15 mouse cellular contexts compared by ENCODE assay signal in the genomic region with DNA sequence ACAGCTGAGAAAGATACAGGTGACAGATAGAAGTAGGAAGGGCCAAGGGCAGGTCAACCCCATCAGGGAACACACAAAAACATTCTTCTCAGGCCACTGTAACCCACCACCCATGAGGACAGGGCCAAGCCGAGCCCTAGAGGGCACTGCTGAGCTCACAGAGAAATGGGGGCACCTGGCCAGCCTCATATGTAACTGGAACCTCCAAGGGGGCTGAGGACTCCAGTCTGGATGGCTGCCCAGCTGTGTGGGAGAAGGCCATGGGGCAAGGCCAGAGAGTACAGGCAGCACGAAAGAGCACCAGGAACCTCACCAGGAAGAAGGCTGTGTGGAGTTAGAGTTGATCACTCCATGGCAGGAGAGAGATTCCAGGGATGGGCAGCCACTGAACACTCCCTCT.
"Had no signal": no experiment of that assay in that cellular context is flagged by ENCODE, and none has a peak within 500 bp of the region (broad histone marks: within the 10 kb centered on the region; RNA-seq: fewer than 3 reads in every experiment).

No protein-coding gene starts in this region.

- H3K9me3 ChIP-seq: kidney, embryonic 15.5 days; limb, embryonic 13.5 days; midbrain, embryonic 12.5 days had no signal

- ATAC-seq: midbrain, embryonic 16.5 days had no signal

- H3K4me1 ChIP-seq: kidney, embryonic 15.5 days; limb, embryonic 13.5 days had no signal

- H3K36me3 ChIP-seq: kidney, embryonic 15.5 days; limb, embryonic 13.5 days; midbrain, embryonic 12.5 days; neural tube, embryonic 13.5 days had no signal

- H3K4me3 ChIP-seq: kidney, embryonic 15.5 days; limb, embryonic 13.5 days; midbrain, embryonic 12.5 days; neural tube, embryonic 13.5 days had no signal

- H3K27ac ChIP-seq: kidney, embryonic 15.5 days; limb, embryonic 13.5 days; liver, embryonic 14.5 days; midbrain, embryonic 12.5 days; neural tube, embryonic 13.5 days; stomach, postnatal 0 days had no signal

- DNase-seq: kidney, adult 2 months; kidney, postnatal 14 days; layer of hippocampus, adult 9-11 months; layer of hippocampus, postnatal 36 days; lung, adult 18-20 months; right cerebral cortex, postnatal 25 days; thymus, adult 2 months; thymus, postnatal 25 days had no signal

- H3K9ac ChIP-seq: kidney, embryonic 15.5 days; limb, embryonic 13.5 days; liver, embryonic 14.5 days; midbrain, embryonic 12.5 days; neural tube, embryonic 13.5 days had no signal

- H3K4me2 ChIP-seq: kidney, embryonic 15.5 days; limb, embryonic 13.5 days; midbrain, embryonic 12.5 days; neural tube, embryonic 13.5 days had no signal

- H3K27me3 ChIP-seq: kidney, embryonic 15.5 days; limb, embryonic 13.5 days; midbrain, embryonic 12.5 days; neural tube, embryonic 13.5 days had no signal
